Mouse (Mus musculus) myocyte (in vitro differentiated cells): ENCODE results near the gene Iqcf1. TPM values are rescaled to one million over a fixed set of nuclear protein-coding genes. Genes with fewer than 3 reads are reported as not detected.

Experiments used
- H3K27me3 ChIP-seq: one replicate; pipeline ENCODE4 v1.6.1; 2011; ENCODE audit not compliant: control insufficient read depth, insufficient read depth, insufficient read length
- H3K36me3 ChIP-seq: one replicate; pipeline ENCODE4 v1.6.1; 2011; ENCODE audit not compliant: control insufficient read depth, insufficient read depth
- H3K4me2 ChIP-seq: one replicate; pipeline ENCODE4 v1.6.1; 2011; ENCODE audit warnings: low read depth, control low read depth
- H3K4me3 ChIP-seq: one replicate; pipeline ENCODE4 v1.5.1; 2011; ENCODE audit warnings: mild to moderate bottlenecking, control low read depth, moderate library complexity
- H3K79me2 ChIP-seq: one replicate; pipeline ENCODE4 v1.6.1; 2011; ENCODE audit not compliant: control insufficient read depth, insufficient read depth
- H3ac ChIP-seq: one replicate; pipeline ENCODE4 v1.6.1; 2011; ENCODE audit not compliant: control insufficient read depth, insufficient read length
- CEBPB ChIP-seq: IDR thresholded peaks from 2 replicates; pipeline ENCODE4 v1.6.1; 2011; ENCODE audit warnings: mild to moderate bottlenecking, moderate library complexity; ENCODE audit not compliant: poor library complexity, insufficient read depth, severe bottlenecking
- E2F4 ChIP-seq: IDR thresholded peaks from one replicate; pipeline ENCODE4 v1.6.1; 2011; ENCODE audit warnings: mild to moderate bottlenecking, control low read depth, moderate library complexity; ENCODE audit not compliant: insufficient read depth
- MAX ChIP-seq: IDR thresholded peaks from one replicate; pipeline ENCODE4 v1.6.1; 2011; ENCODE audit warnings: low read depth, mild to moderate bottlenecking, control low read depth
- MYOD1 ChIP-seq, 3 experiments: IDR thresholded peaks; one replicate each; pipeline ENCODE4 v1.6.1; 2011; ENCODE audit warnings: control low read depth in 2 of 3, low read depth in 2 of 3, mild to moderate bottlenecking in 2 of 3, moderate library complexity in 1 of 3; ENCODE audit not compliant: insufficient read length in 2 of 3, control insufficient read depth in 1 of 3
- MYOG ChIP-seq, 3 experiments: IDR thresholded peaks; one replicate each; pipeline ENCODE4 v1.6.1; 2011; ENCODE audit warnings: control low read depth in 2 of 3, low read depth in 2 of 3, mild to moderate bottlenecking in 2 of 3; ENCODE audit not compliant: insufficient read length in 2 of 3, control insufficient read depth in 1 of 3, insufficient read depth in 1 of 3
- POLR2A ChIP-seq: IDR thresholded peaks from one replicate; pipeline ENCODE4 v1.6.1; 2011; ENCODE audit warnings: low read depth, mild to moderate bottlenecking, control low read depth, moderate library complexity; ENCODE audit not compliant: insufficient read length
- POLR2AphosphoS2 ChIP-seq: IDR thresholded peaks from one replicate; pipeline ENCODE4 v1.6.1; 2011; ENCODE audit warnings: low read depth, control low read depth; ENCODE audit not compliant: insufficient read length
- REST ChIP-seq: IDR thresholded peaks from one replicate; pipeline ENCODE4 v1.6.1; 2011; ENCODE audit warnings: mild to moderate bottlenecking, control low read depth, moderate library complexity; ENCODE audit not compliant: insufficient read depth, insufficient read length
- SRF ChIP-seq: IDR thresholded peaks from one replicate; pipeline ENCODE4 v1.6.1; 2011; ENCODE audit warnings: low read depth; ENCODE audit not compliant: control insufficient read depth, insufficient read length
- TCF12 ChIP-seq: IDR thresholded peaks from one replicate; pipeline ENCODE4 v1.6.1; 2011; ENCODE audit warnings: mild to moderate bottlenecking, control low read depth; ENCODE audit not compliant: poor library complexity, insufficient read depth, severe bottlenecking
- TCF3 ChIP-seq: IDR thresholded peaks from one replicate; pipeline ENCODE4 v1.6.1; 2011; ENCODE audit warnings: low read depth, control low read depth; ENCODE audit not compliant: insufficient read length
- USF1 ChIP-seq: IDR thresholded peaks from one replicate; pipeline ENCODE4 v1.6.1; 2011; ENCODE audit warnings: low read depth, mild to moderate bottlenecking, control low read depth, moderate library complexity
- polyA plus RNA-seq: library from polyadenylated mRNA; unstranded; fragments of >200 nt; fragmentation: generic; extraction: Trizol; gene quantifications from one replicate; pipeline ENCODE4 v1.2.1, GENCODE M21; 2012; ENCODE audit warnings: missing spikeins

Iqcf1 gene
- polyA plus RNA-seq, 1 experiment: not detected

DNA sequence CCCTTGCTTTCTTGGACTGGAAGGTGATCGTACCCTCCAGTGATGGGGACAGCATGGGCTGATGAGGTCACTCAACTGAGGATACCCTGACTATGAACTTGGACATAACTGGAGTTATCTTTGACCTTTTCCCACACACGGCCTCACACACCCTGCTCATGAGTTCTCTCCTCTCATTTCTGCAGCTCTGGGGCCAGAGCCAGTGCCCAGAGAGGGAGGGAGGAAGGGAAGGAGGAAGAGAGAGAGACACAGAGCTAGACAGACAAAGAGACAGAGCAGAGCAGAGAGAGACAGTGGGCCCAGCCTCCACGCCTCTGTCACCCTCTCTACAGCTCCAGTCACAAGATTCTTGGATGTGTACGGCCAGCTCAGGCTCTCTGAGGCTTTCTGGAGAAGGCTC is 27.4 kb upstream of the Iqcf1 start:
- TF ChIP-seq POLR2AphosphoS2 (peak; percentile 39), CEBPB (no peak), REST (no peak), MAX (no peak), TCF12 (no peak)
- Histone ChIP-seq H3K79me2 (peaks cover 5% of the 10 kb centered on the region), H3K27me3 (no peaks in the 10 kb centered on the region), H3K4me2 (no peak overlapping the region), H3K36me3 (no peaks in the 10 kb centered on the region), H3ac (no peak overlapping the region), H3K4me3 (no peak overlapping the region)

GRCm38 (mm10) chr9:106473081-106473752 is 26.6 kb upstream of the Iqcf1 start:
- Histone ChIP-seq H3K4me3 (no peak overlapping the region), H3K27me3 (no peaks in the 10 kb centered on the region), H3ac (no peak overlapping the region), H3K4me2 (no peak overlapping the region), H3K36me3 (no peaks in the 10 kb centered on the region), H3K79me2 (peaks cover 5% of the 10 kb centered on the region)
- TF ChIP-seq TCF3 (no peak), SRF (no peak), MYOG (IDR thresholded peaks at IDR 0.05; ENCODE audit: control insufficient read depth in 1 of 3, insufficient read depth in 1 of 3, insufficient read length in 2 of 3, low read depth in 2 of 3) (no peak), POLR2AphosphoS2 (no peak), CEBPB (no peak), MYOD1 (IDR thresholded peaks at IDR 0.05; ENCODE audit: control insufficient read depth in 1 of 3, insufficient read length in 2 of 3, low read depth in 2 of 3) (no peak), REST (no peak)

- H3K27me3 ChIP-seq: no peaks in the 10 kb centered on the region
- peak overlapping the region; percentile 98 for H3K4me2 ChIP-seq
- H3ac ChIP-seq: no peak overlapping the region
- peak; percentile 55 for TF ChIP-seq POLR2AphosphoS2
- TF ChIP-seq REST: no peak
- peak overlapping the region; percentile 54 for H3K4me3 ChIP-seq
- no peaks in the 10 kb centered on the region for H3K36me3 ChIP-seq
- H3K79me2 ChIP-seq: peaks cover 5% of the 10 kb centered on the region
Observed at GRCm38 (mm10) chr9:106473753-106474105, 26.0 kb upstream of the Iqcf1 start.

DNA sequence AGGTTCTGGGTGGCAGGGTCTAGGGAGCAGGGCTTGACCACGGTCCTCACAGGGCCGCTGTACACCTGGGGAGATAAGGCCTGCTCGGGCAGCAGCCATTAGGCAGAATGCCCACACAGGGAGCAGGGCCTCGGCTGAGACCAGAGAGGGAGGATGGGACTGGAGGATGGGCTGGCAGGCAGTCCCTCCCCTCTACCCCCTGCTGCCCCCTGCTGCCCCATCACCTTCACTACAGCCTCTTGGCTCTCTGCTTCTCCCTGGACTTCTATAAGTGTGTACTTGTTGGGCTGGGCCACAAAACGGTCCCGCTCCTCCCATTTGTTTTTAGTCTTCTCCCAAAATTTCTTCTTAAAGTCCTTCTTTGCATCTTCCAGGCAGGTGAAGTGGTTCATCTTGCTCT is 25.3 kb upstream of the Iqcf1 start:
- Histone ChIP-seq H3ac (no peak overlapping the region), H3K36me3 (no peaks in the 10 kb centered on the region), H3K27me3 (no peaks in the 10 kb centered on the region), H3K79me2 (peaks cover 8% of the 10 kb centered on the region), H3K4me3 (peak overlapping the region; percentile 54), H3K4me2 (peak overlapping the region; percentile 98)
- TF ChIP-seq POLR2AphosphoS2 (peak; percentile 79), CEBPB (no peak), E2F4 (no peak), MYOD1 (IDR thresholded peaks at IDR 0.05; ENCODE audit: control insufficient read depth in 1 of 3, insufficient read length in 2 of 3, low read depth in 2 of 3) (peak in 1 of 3 experiments; percentile 16), REST (no peak), TCF12 (no peak), MAX (no peak), POLR2A (peak; percentile 58), TCF3 (no peak), SRF (no peak), MYOG (IDR thresholded peaks at IDR 0.05; ENCODE audit: control insufficient read depth in 1 of 3, insufficient read depth in 1 of 3, insufficient read length in 2 of 3, low read depth in 2 of 3) (peak in 1 of 3 experiments; percentile 52), USF1 (no peak)

GRCm38 (mm10) chr9:106475046-106475445 is 24.7 kb upstream of the Iqcf1 start:
- no peaks in the 10 kb centered on the region for H3K27me3 ChIP-seq
- TF ChIP-seq MYOG (IDR thresholded peaks at IDR 0.05; ENCODE audit: control insufficient read depth in 1 of 3, insufficient read depth in 1 of 3, insufficient read length in 2 of 3, low read depth in 2 of 3): peak in 1 of 3 experiments; percentile 46
- peak in 2 of 3 experiments; percentile 20 to 59 for TF ChIP-seq MYOD1 (IDR thresholded peaks at IDR 0.05; ENCODE audit: control insufficient read depth in 1 of 3, insufficient read length in 2 of 3, low read depth in 2 of 3)
- peak; percentile 46 for TF ChIP-seq POLR2A
- TF ChIP-seq SRF: no peak
- H3K4me2 ChIP-seq: peak overlapping the region; percentile 98
- peaks cover 8% of the 10 kb centered on the region for H3K79me2 ChIP-seq
- H3K36me3 ChIP-seq: no peaks in the 10 kb centered on the region
- H3ac ChIP-seq: no peak overlapping the region
- peak overlapping the region; percentile 54 for H3K4me3 ChIP-seq
